Mouse (Mus musculus): Measurements from ENCODE around the gene Dmbx1. TPM values are rescaled to one million over a fixed set of nuclear protein-coding genes. Genes with fewer than 3 reads are reported as not detected.

Gene Dmbx1
- polyA plus RNA-seq, 1 experiment = not detected

- WGBS = 4% methylated on average over 39 of the region's 41 CpGs
- TF ChIP-seq POLR2A (IDR thresholded peaks at IDR 0.05; ENCODE audit: borderline replicate concordance, extremely low read depth, low read depth, low read length) = no peak
- no peak for TF ChIP-seq CTCF (IDR thresholded peaks at IDR 0.05; ENCODE audit: insufficient read depth, low read length)
- no peaks in the 10 kb centered on the region for H3K4me1 ChIP-seq (ENCODE audit: control insufficient read depth, insufficient read depth, low read length)
- DNase-seq = no peak
- H3K4me3 ChIP-seq (replicated peaks; ENCODE audit: extremely low read depth, low read depth, low read length) = no peak overlapping the region
Measured at GRCm38 (mm10) chr4:115943669-115944314, 4.1 kb upstream of the Dmbx1 start.

- Histone ChIP-seq H3K4me3 (replicated peaks; ENCODE audit: extremely low read depth, low read depth, low read length) (no peak overlapping the region), H3K4me1 (ENCODE audit: control insufficient read depth, insufficient read depth, low read length) (peaks cover 4% of the 10 kb centered on the region; the same call in 1 of the 2 replicates)
- TF ChIP-seq POLR2A (IDR thresholded peaks at IDR 0.05; ENCODE audit: borderline replicate concordance, extremely low read depth, low read depth, low read length) (no peak), CTCF (IDR thresholded peaks at IDR 0.05; ENCODE audit: insufficient read depth, low read length) (no peak)
- DNase-seq = no peak
- WGBS = 14% methylated on average over 8 of the region's 9 CpGs
Measured at GRCm38 (mm10) chr4:115941242-115941820, 1.6 kb upstream of the Dmbx1 start.

- WGBS = 14% methylated on average over 3 of the region's 3 CpGs
- DNase-seq = no peak
- Histone ChIP-seq H3K4me3 (replicated peaks; ENCODE audit: extremely low read depth, low read depth, low read length) (no peak overlapping the region), H3K4me1 (ENCODE audit: control insufficient read depth, insufficient read depth, low read length) (peaks cover 6% of the 10 kb centered on the region; the same call in 1 of the 2 replicates)
- TF ChIP-seq POLR2A (IDR thresholded peaks at IDR 0.05; ENCODE audit: borderline replicate concordance, extremely low read depth, low read depth, low read length) (no peak), CTCF (IDR thresholded peaks at IDR 0.05; ENCODE audit: insufficient read depth, low read length) (no peak)
Measured at GRCm38 (mm10) chr4:115940681-115941080, 955 bp upstream of the Dmbx1 start.

GRCm38 (mm10) chr4:115938276-115939160, 1.2 kb downstream of the Dmbx1 start:
- TF ChIP-seq POLR2A (IDR thresholded peaks at IDR 0.05; ENCODE audit: borderline replicate concordance, extremely low read depth, low read depth, low read length) (no peak), CTCF (IDR thresholded peaks at IDR 0.05; ENCODE audit: insufficient read depth, low read length) (no peak)
- peak; percentile 42 for DNase-seq
- WGBS = 8% methylated on average over 37 of the region's 37 CpGs
- H3K4me1 ChIP-seq (ENCODE audit: control insufficient read depth, insufficient read depth, low read length) = peaks cover 6% of the 10 kb centered on the region; the same call in 1 of the 2 replicates
- no peak overlapping the region for H3K4me3 ChIP-seq (replicated peaks; ENCODE audit: extremely low read depth, low read depth, low read length)

- DNase-seq = no peak
- WGBS = 16% methylated on average over 19 of the region's 19 CpGs
- H3K4me3 ChIP-seq (replicated peaks; ENCODE audit: extremely low read depth, low read depth, low read length) = no peak overlapping the region
- TF ChIP-seq CTCF (IDR thresholded peaks at IDR 0.05; ENCODE audit: insufficient read depth, low read length) (no peak), POLR2A (IDR thresholded peaks at IDR 0.05; ENCODE audit: borderline replicate concordance, extremely low read depth, low read depth, low read length) (no peak)
- H3K4me1 ChIP-seq (ENCODE audit: control insufficient read depth, insufficient read depth, low read length) = peaks cover 6% of the 10 kb centered on the region; the same call in 1 of the 2 replicates
Measured at GRCm38 (mm10) chr4:115937061-115937976, 2.4 kb downstream of the Dmbx1 start.

GRCm38 (mm10) chr4:115936646-115937045, 3.1 kb downstream of the Dmbx1 start:
- no peak for DNase-seq
- 4% methylated on average over 20 of the region's 20 CpGs for WGBS
- no peak for TF ChIP-seq POLR2A (IDR thresholded peaks at IDR 0.05; ENCODE audit: borderline replicate concordance, extremely low read depth, low read depth, low read length)
- TF ChIP-seq CTCF (IDR thresholded peaks at IDR 0.05; ENCODE audit: insufficient read depth, low read length) = no peak
- Histone ChIP-seq H3K4me1 (ENCODE audit: control insufficient read depth, insufficient read depth, low read length) (peaks cover 6% of the 10 kb centered on the region; the same call in 1 of the 2 replicates), H3K4me3 (replicated peaks; ENCODE audit: extremely low read depth, low read depth, low read length) (no peak overlapping the region)

- peak; percentile 9 for DNase-seq
- 3% methylated on average over 36 of the region's 36 CpGs for WGBS
Measured at GRCm38 (mm10) chr4:115935835-115936581, 3.7 kb downstream of the Dmbx1 start.

GRCm38 (mm10) chr4:115931556-115932088, 8.1 kb downstream of the Dmbx1 start:
- TF ChIP-seq POLR2A (IDR thresholded peaks at IDR 0.05; ENCODE audit: borderline replicate concordance, extremely low read depth, low read depth, low read length) = no peak
- TF ChIP-seq CTCF (IDR thresholded peaks at IDR 0.05; ENCODE audit: insufficient read depth, low read length) = no peak
- peaks cover 5% of the 10 kb centered on the region; the same call in 1 of the 2 replicates for H3K4me1 ChIP-seq (ENCODE audit: control insufficient read depth, insufficient read depth, low read length)
- H3K4me3 ChIP-seq (replicated peaks; ENCODE audit: extremely low read depth, low read depth, low read length) = no peak overlapping the region
- DNase-seq = no peak
- 51% methylated on average over 13 of the region's 13 CpGs for WGBS

More at GRCm38 (mm10) chr4:115935835-115936581, 3.7 kb downstream of the Dmbx1 start:
- TF ChIP-seq CTCF (IDR thresholded peaks at IDR 0.05; ENCODE audit: insufficient read depth, low read length) (no peak), POLR2A (IDR thresholded peaks at IDR 0.05; ENCODE audit: borderline replicate concordance, extremely low read depth, low read depth, low read length) (no peak)
- Histone ChIP-seq H3K4me3 (replicated peaks; ENCODE audit: extremely low read depth, low read depth, low read length) (no peak overlapping the region), H3K4me1 (ENCODE audit: control insufficient read depth, insufficient read depth, low read length) (peaks cover 6% of the 10 kb centered on the region; the same call in 1 of the 2 replicates)

All from lung, adult 2 months (tissue).